Mouse (Mus musculus): Measurements from ENCODE around the gene Plce1. TPM values are rescaled to one million over a fixed set of nuclear protein-coding genes. Genes with fewer than 3 reads are reported as not detected.
A peak's percentile ranks its signal among the peaks of the same experiment; 100 is the strongest.

The Plce1 gene
- total RNA-seq, 4 experiments from 2014 or later: 4.8 to 6.6 (median 6.1) TPM

GRCm38 (mm10) chr19:38798801-38799200 lies 317.9 kb downstream of the Plce1 start:
- peak; percentile 47 to 55 for DNase-seq (ENCODE audit: low spot score in 2 of 2)

- DNase-seq (ENCODE audit: low spot score in 2 of 2): no peak
These were observed 337.3 kb downstream of the Plce1 start for GRCm38 (mm10) chr19:38818191-38818590.

- peak; percentile 80 to 88 for DNase-seq (ENCODE audit: low spot score in 2 of 2)
These were observed 338.0 kb downstream of the Plce1 start, which contains the start of gene Noc3l for GRCm38 (mm10) chr19:38818766-38819426. TSS of gene Noc3l (minus strand) at chr19:38819237.

GRCm38 (mm10) chr19:38819427-38819802 lies 338.5 kb downstream of the Plce1 start:
- DNase-seq (ENCODE audit: low spot score in 2 of 2): no peak

GRCm38 (mm10) chr19:38820186-38820804 lies 339.4 kb downstream of the Plce1 start:
- no peak for DNase-seq (ENCODE audit: low spot score in 2 of 2)

- DNase-seq (ENCODE audit: low spot score in 2 of 2): no peak
These were observed 352.3 kb downstream of the Plce1 start for GRCm38 (mm10) chr19:38833224-38833623.

Other genes with a start within 250 kb of the Plce1 start
- 1 to 10 TPM; 1.7 to 4.1 (median 3.1) TPM for gene Lgi1, start 216.6 kb upstream of the Plce1 start, total RNA-seq (2022)
- 1 to 10 TPM; 1.8 to 2.3 (median 1.9) TPM for gene Slc35g1, start 85.1 kb upstream of the Plce1 start, total RNA-seq (2022)

Data from gastrocnemius, adult 8-10 months (tissue).